Mouse (Mus musculus): ENCODE data around the gene Aqp1. TPM values are rescaled to one million over a fixed set of nuclear protein-coding genes. Genes with fewer than 3 reads are reported as not detected.
A peak's percentile ranks its signal among the peaks of the same experiment; 100 is the strongest.

Aqp1 gene
- polyA plus RNA-seq, 1 experiment, result 206 TPM

DNA sequence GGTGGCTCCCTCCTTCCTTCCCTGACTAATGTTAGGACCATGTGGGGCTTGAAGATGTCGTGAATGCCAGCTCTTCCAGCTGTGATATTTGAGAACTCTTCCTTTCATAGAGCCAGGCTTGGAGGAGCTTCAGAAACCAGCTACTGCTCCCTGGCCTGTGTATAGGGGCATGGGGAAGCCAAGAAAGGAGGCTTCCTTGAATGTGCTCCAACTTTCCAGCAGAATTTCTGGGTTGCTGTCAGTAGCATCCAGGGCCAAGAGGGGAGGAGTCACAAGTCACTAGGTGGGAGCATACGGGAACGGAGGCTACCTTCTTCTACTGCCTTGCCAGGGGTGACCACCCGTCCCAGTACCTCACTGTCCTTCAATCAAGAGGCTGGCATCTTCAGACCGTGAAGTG, 40.3 kb downstream of the Aqp1 start:
- H3K4me3 ChIP-seq (ENCODE audit: extremely low read depth, insufficient read depth, insufficient read length), result no peak overlapping the region
- no peaks in the 10 kb centered on the region for H3K27me3 ChIP-seq (ENCODE audit: control insufficient read depth, insufficient read depth, low read length)
- WGBS, result 83% methylated on average over 5 of the region's 5 CpGs
- no peak overlapping the region for H3K27ac ChIP-seq (ENCODE audit: insufficient read depth, low read length)
- no peak for TF ChIP-seq CTCF (IDR thresholded peaks at IDR 0.05; ENCODE audit: extremely low read depth, insufficient read depth, insufficient read length, insufficient replicate concordance)
- TF ChIP-seq POLR2A (IDR thresholded peaks at IDR 0.05; ENCODE audit: low read depth, low read length), result no peak
- no peak for DNase-seq (ENCODE audit: low read depth in 1 of 2, low spot score in 2 of 2)
- no peaks in the 10 kb centered on the region for H3K36me3 ChIP-seq (ENCODE audit: control insufficient read depth, insufficient read depth, low read length)
- no peaks in the 10 kb centered on the region for H3K4me1 ChIP-seq (ENCODE audit: control insufficient read depth, insufficient read depth, insufficient read length)

DNA sequence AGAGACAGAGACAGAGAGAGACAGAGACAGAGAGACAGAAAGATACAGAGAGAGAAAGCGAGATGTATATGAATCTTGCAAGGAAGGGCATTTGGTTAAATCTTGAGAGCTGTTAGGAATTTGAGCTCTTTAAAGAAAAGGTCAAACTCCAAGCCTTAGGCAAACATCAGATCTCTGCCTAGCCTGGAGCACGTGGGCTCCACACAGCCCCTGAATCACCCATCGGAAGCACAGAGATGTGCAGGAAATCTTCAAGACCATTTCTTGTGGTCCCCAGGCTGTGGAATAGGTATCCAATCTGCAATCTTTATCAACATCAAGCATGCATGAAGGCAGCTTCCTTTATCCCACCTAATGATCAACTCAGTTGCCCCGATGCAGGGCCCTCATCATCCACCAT, 41.2 kb downstream of the Aqp1 start:
- Histone ChIP-seq H3K27ac (ENCODE audit: insufficient read depth, low read length) (no peak overlapping the region), H3K27me3 (ENCODE audit: control insufficient read depth, insufficient read depth, low read length) (no peaks in the 10 kb centered on the region), H3K4me3 (ENCODE audit: extremely low read depth, insufficient read depth, insufficient read length) (no peak overlapping the region), H3K36me3 (ENCODE audit: control insufficient read depth, insufficient read depth, low read length) (no peaks in the 10 kb centered on the region), H3K4me1 (ENCODE audit: control insufficient read depth, insufficient read depth, insufficient read length) (no peaks in the 10 kb centered on the region)
- TF ChIP-seq POLR2A (IDR thresholded peaks at IDR 0.05; ENCODE audit: low read depth, low read length) (no peak), CTCF (IDR thresholded peaks at IDR 0.05; ENCODE audit: extremely low read depth, insufficient read depth, insufficient read length, insufficient replicate concordance) (no peak)
- 82% methylated on average over 4 of the region's 4 CpGs for WGBS
- no peak for DNase-seq (ENCODE audit: low read depth in 1 of 2, low spot score in 2 of 2)

DNA sequence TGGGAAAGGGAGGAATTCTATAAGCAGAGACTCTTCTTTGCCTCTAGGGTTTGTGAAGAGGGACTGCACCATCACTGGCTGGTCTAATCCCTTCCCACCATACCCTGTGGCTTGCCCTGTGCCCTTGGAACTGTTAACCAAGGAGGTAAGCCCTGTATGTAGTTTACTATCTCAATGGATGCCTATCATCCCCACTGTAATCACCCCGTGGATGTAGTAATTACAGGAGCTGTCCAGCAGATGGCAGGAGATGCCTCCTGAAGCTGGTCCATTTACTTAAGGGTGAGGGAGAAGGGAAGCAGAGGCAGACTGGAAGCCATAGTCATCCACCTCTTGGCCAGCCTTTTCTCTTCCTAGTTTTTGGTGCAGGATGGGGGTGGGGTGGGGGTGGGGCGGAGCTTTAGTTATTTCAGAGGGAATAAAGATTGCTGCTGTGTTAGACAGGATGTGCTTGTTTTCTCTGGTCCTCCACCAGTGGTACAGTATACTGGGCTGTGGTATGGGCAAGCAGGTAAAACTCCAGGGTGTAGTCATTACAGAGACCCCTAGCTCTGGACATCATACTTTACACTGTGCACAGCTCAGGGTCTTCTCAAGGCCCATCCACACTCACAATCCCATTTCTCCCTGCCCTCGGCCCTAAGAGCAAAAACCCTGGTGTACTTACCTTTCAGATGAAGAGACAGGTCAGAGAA, 43.6 kb downstream of the Aqp1 start:
- Histone ChIP-seq H3K4me1 (ENCODE audit: control insufficient read depth, insufficient read depth, insufficient read length) (no peaks in the 10 kb centered on the region), H3K27ac (ENCODE audit: insufficient read depth, low read length) (no peak overlapping the region), H3K36me3 (ENCODE audit: control insufficient read depth, insufficient read depth, low read length) (no peaks in the 10 kb centered on the region), H3K4me3 (ENCODE audit: extremely low read depth, insufficient read depth, insufficient read length) (no peak overlapping the region), H3K27me3 (ENCODE audit: control insufficient read depth, insufficient read depth, low read length) (no peaks in the 10 kb centered on the region)
- TF ChIP-seq POLR2A (IDR thresholded peaks at IDR 0.05; ENCODE audit: low read depth, low read length) (no peak), CTCF (IDR thresholded peaks at IDR 0.05; ENCODE audit: extremely low read depth, insufficient read depth, insufficient read length, insufficient replicate concordance) (peak; percentile 8; the same call in 1 of the 2 replicates)
- 44% methylated on average over 3 of the region's 3 CpGs for WGBS
- no peak for DNase-seq (ENCODE audit: low read depth in 1 of 2, low spot score in 2 of 2)

DNA sequence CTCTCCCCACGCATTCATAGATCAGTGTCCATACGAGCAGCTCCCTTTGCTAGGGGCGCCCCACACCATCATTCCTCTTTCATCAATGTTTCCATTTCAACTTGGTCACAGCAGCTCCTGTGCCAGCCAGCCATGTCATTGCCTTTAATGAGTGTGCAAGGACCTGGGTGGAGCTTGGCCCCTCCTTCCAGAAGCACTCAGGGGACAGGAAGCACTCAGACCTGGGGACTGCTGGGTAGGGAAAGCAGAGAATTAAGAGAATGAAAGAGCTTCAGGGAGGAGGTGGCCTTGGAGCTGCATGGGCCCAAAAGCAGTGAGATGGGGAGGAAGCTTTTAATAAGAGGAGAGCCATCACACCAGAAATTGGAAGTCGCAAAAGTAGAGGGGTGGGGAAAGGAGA, 45.7 kb downstream of the Aqp1 start:
- TF ChIP-seq CTCF (IDR thresholded peaks at IDR 0.05; ENCODE audit: extremely low read depth, insufficient read depth, insufficient read length, insufficient replicate concordance) (no peak), POLR2A (IDR thresholded peaks at IDR 0.05; ENCODE audit: low read depth, low read length) (no peak)
- WGBS, result 93% methylated on average over 4 of the region's 4 CpGs
- no peaks in the 10 kb centered on the region for H3K27me3 ChIP-seq (ENCODE audit: control insufficient read depth, insufficient read depth, low read length)
- H3K4me1 ChIP-seq (ENCODE audit: control insufficient read depth, insufficient read depth, insufficient read length), result no peaks in the 10 kb centered on the region
- no peak overlapping the region for H3K4me3 ChIP-seq (ENCODE audit: extremely low read depth, insufficient read depth, insufficient read length)
- no peak overlapping the region for H3K27ac ChIP-seq (ENCODE audit: insufficient read depth, low read length)
- H3K36me3 ChIP-seq (ENCODE audit: control insufficient read depth, insufficient read depth, low read length), result no peaks in the 10 kb centered on the region
- DNase-seq (ENCODE audit: low read depth in 1 of 2, low spot score in 2 of 2), result no peak

DNA sequence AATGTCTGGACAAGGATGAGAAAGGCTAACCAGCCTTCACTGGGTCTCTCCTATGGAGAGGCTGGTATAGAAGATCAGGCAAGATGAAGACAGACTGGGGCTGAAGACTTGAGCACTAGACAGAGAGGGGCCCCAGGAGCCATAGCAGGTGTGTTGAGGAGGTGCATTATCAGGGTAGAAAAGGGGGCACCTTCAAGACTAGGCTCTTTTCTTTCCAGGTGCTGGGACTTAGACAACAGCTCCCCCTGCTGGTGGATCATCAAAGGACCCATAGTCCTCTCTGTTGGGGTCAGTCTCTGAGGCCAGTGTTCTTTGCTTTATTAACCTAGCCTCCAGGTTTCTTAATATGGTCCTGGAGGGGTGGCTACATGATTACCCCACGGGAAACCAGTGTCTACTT, 47.7 kb downstream of the Aqp1 start:
- TF ChIP-seq POLR2A (IDR thresholded peaks at IDR 0.05; ENCODE audit: low read depth, low read length) (no peak), CTCF (IDR thresholded peaks at IDR 0.05; ENCODE audit: extremely low read depth, insufficient read depth, insufficient read length, insufficient replicate concordance) (peak; percentile 55; the same call in 1 of the 2 replicates)
- Histone ChIP-seq H3K27ac (ENCODE audit: insufficient read depth, low read length) (no peak overlapping the region), H3K36me3 (ENCODE audit: control insufficient read depth, insufficient read depth, low read length) (no peaks in the 10 kb centered on the region), H3K4me1 (ENCODE audit: control insufficient read depth, insufficient read depth, insufficient read length) (no peaks in the 10 kb centered on the region), H3K27me3 (ENCODE audit: control insufficient read depth, insufficient read depth, low read length) (no peaks in the 10 kb centered on the region), H3K4me3 (ENCODE audit: extremely low read depth, insufficient read depth, insufficient read length) (no peak overlapping the region)
- WGBS, result 5% methylated on average over 1 of the region's 1 CpGs
- DNase-seq (ENCODE audit: low read depth in 1 of 2, low spot score in 2 of 2), result peak in 1 of 2 experiments; percentile 17

DNA sequence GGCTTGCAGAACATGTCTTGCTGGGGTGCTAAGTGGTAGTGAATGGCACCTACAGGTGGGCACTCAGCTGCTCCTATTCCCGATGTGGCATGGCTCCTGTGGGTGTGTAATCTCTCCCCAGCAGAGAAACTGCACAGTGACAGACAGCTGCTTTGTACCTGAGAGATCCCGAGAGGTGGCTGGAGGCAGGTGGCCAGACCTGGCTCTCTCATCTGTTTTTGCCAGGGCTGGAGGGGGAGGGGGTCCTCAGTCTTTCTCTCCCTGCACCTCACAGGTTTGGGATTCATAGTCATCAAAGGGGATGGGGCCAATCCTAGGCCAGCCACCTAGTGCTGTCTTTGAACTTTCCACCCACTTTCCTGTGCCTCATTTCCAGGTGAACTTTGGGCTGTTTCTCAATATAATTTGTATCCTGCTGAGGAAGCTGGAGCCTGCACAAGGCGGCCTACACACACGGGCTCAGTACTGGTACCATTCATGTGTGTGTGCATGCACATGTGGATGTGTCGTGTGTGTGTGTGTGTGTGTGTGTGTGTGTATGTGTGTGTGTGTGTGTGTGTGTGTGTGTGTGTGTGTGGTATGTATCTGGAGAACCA, 48.2 kb downstream of the Aqp1 start:
- H3K27me3 ChIP-seq (ENCODE audit: control insufficient read depth, insufficient read depth, low read length), result no peaks in the 10 kb centered on the region
- H3K36me3 ChIP-seq (ENCODE audit: control insufficient read depth, insufficient read depth, low read length), result no peaks in the 10 kb centered on the region
- 62% methylated on average over 5 of the region's 5 CpGs for WGBS
- H3K4me1 ChIP-seq (ENCODE audit: control insufficient read depth, insufficient read depth, insufficient read length), result no peaks in the 10 kb centered on the region
- no peak for TF ChIP-seq CTCF (IDR thresholded peaks at IDR 0.05; ENCODE audit: extremely low read depth, insufficient read depth, insufficient read length, insufficient replicate concordance)
- no peak for TF ChIP-seq POLR2A (IDR thresholded peaks at IDR 0.05; ENCODE audit: low read depth, low read length)
- DNase-seq (ENCODE audit: low read depth in 1 of 2, low spot score in 2 of 2), result no peak
- no peak overlapping the region for H3K27ac ChIP-seq (ENCODE audit: insufficient read depth, low read length)
- no peak overlapping the region for H3K4me3 ChIP-seq (ENCODE audit: extremely low read depth, insufficient read depth, insufficient read length)

DNA sequence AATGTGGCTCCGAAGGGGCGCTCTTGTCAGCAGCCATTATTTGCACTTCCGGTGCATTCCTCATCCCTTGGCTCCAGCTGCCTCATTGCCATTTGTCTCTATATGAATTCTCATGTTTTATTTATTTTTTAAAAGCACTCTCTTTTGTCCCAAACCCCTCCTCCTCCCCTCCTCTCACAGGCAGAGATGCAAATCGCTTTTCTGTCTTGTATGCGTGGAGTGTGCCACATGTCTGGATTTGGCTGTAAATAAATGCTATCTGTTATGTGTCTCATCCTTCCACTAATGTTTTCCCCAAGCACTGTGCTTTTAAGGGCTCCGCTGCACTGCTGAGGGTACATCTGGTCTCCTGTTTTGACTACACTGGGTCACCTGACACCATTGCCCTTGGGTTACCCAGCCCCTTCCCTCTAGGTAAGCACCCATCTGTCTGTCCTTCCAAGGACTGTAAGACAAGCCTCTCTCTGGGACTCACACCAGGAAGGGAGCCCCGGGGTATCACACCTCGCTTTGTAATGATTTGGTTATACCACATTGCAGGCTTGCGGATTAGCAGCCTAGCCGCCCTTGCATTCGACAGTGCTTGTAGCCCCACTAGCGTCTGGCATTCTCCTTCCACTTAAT, 52.4 kb downstream of the Aqp1 start:
- no peaks in the 10 kb centered on the region for H3K27me3 ChIP-seq (ENCODE audit: control insufficient read depth, insufficient read depth, low read length)
- no peak for DNase-seq (ENCODE audit: low read depth in 1 of 2, low spot score in 2 of 2)
- WGBS, result 54% methylated on average over 12 of the region's 12 CpGs
- no peaks in the 10 kb centered on the region for H3K4me1 ChIP-seq (ENCODE audit: control insufficient read depth, insufficient read depth, insufficient read length)
- no peak for TF ChIP-seq CTCF (IDR thresholded peaks at IDR 0.05; ENCODE audit: extremely low read depth, insufficient read depth, insufficient read length, insufficient replicate concordance)
- no peak for TF ChIP-seq POLR2A (IDR thresholded peaks at IDR 0.05; ENCODE audit: low read depth, low read length)
- no peak overlapping the region for H3K4me3 ChIP-seq (ENCODE audit: extremely low read depth, insufficient read depth, insufficient read length)
- H3K27ac ChIP-seq (ENCODE audit: insufficient read depth, low read length), result no peak overlapping the region
- no peaks in the 10 kb centered on the region for H3K36me3 ChIP-seq (ENCODE audit: control insufficient read depth, insufficient read depth, low read length)
